Mouse (Mus musculus): ENCODE data around the gene Zfp784.

GRCm38 (mm10) chr7:5016057-5016456 is 22.2 kb downstream of the Zfp784 start:
- no peak for TF ChIP-seq CTCF (IDR thresholded peaks at IDR 0.05; ENCODE audit: control insufficient read depth, insufficient read depth, insufficient replicate concordance, low read depth, low read length)
- no peak for TF ChIP-seq POLR2A (IDR thresholded peaks at IDR 0.05; ENCODE audit: control insufficient read depth, low read depth, low read length)

Measured in testis, adult 2 months (tissue).